Comparison of ENCODE assay signal across 24 mouse cellular contexts in genomic region chr11:116604097-116604496, GRCm38 (mm10). TPM values are rescaled to one million over a fixed set of nuclear protein-coding genes. Genes with fewer than 3 reads are reported as not detected.
"Had no signal": no experiment of that assay in that cellular context is flagged by ENCODE, and none has a peak within 500 bp of the region (broad histone marks: within the 10 kb centered on the region; RNA-seq: fewer than 3 reads in every experiment).

No protein-coding gene starts in this region.

- H3K9ac ChIP-seq: liver, embryonic 13.5 days; stomach, embryonic 15.5 days had no signal

- H3K4me2 ChIP-seq: liver, embryonic 13.5 days; midbrain, embryonic 11.5 days; stomach, embryonic 15.5 days had no signal

- H3K27me3 ChIP-seq: liver, embryonic 13.5 days; stomach, embryonic 15.5 days had no signal

- H3K4me1 ChIP-seq: stomach, embryonic 15.5 days had no signal

- H3K4me3 ChIP-seq: layer of hippocampus, adult 2 months; left cerebral cortex, adult 2 months; liver, embryonic 13.5 days; stomach, embryonic 15.5 days had no signal

- H3K27ac ChIP-seq: kidney, postnatal 0 days; layer of hippocampus, adult 2 months; left cerebral cortex, adult 2 months; liver, embryonic 13.5 days; stomach, embryonic 15.5 days had no signal

- DNase-seq: kidney, adult 9 months; kidney, postnatal 25 days; layer of hippocampus, adult 9-11 months; layer of hippocampus, postnatal 36 days; liver, embryonic 13.5 days; midbrain, embryonic 14.5 days; retina, postnatal 1 day; right cerebral cortex, postnatal 25 days; thymus, adult 2 months; thymus, postnatal 14 days had no signal

- H3K9me3 ChIP-seq: liver, embryonic 13.5 days; stomach, embryonic 15.5 days had no signal

RNA-seq across cellular contexts. Expression of gene Aanat, which starts 17.9 kb away (rescaled TPM):
- total RNA-seq: liver, adult 2 months; megakaryocyte progenitor cell, adult 5-6 weeks; megakaryocyte-erythroid progenitor cell, adult 5-6 weeks had no signal
- polyA plus RNA-seq: kidney, postnatal 0 days; large intestine, adult 2 months; liver, adult 2 months; liver, embryonic 13.5 days; liver, embryonic 16.5 days; lung, adult 2 months; lung, embryonic 16.5 days; midbrain, embryonic 11.5 days; neural tube, embryonic 11.5 days; thymus, adult 2 months had no signal

RNA-seq across cellular contexts. Expression of gene Prcd, which starts 49.2 kb away (rescaled TPM):
- total RNA-seq: liver, adult 2 months; midbrain, postnatal 0 days had no signal
- polyA plus RNA-seq: liver, adult 2 months had no signal

RNA-seq across cellular contexts. Expression of gene Cygb, which starts 50.0 kb away (rescaled TPM):
- total RNA-seq: megakaryocyte progenitor cell, adult 5-6 weeks; megakaryocyte-erythroid progenitor cell, adult 5-6 weeks had no signal
